Mouse (Mus musculus): ENCODE results near the gene Bcl10. TPM values are rescaled to one million over a fixed set of nuclear protein-coding genes. Genes with fewer than 3 reads are reported as not detected.
"Not testable (repeated sequence)": the region's sequence is repeated elsewhere in the genome, so short reads cannot be mapped to it uniquely, and the experiment has no call there.

Gene Bcl10
- total RNA-seq, 2 experiments from 2014 or later = 26.5 to 27.9 TPM

DNA sequence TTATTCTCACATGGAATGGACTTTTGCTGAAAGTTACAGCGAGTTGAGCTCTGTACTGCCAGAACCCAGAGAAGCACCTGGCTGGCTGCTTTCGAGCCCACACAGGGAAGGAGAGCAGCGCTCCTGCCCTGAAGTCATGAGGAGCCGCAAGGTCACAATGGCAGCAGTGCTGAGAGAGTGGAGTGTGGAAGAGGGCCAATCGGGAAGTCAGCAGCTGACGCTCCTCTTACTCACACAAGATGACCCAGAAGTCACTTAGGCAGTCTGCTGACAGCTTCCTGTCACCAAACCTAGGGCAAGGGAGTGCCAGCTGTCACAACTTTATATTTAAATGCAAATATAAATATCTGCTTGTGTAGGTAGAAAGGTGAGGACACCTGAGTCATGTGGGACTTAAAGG is 9.3 kb upstream of the Bcl10 start:
- DNase-seq = peak; percentile 34 to 54

DNA sequence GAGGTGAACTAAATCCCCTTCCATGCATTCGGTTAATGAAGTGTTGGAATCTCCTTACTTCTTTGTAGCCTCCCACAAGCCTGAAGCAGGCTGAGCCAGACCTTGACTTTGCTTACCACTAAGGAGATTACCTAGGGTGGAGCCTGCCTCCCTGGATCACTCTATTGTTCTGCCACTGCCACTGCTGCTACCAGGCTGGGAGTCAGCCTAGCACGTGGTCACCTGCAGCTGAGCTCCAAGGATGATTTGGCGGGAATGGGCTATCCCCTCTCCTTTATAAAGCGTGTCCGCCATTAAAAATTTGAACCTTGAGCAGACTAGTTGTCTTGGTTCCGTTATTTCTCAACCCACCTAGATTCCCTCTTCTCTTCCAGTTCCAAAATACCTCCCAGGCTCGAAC is 8.7 kb upstream of the Bcl10 start:
- DNase-seq = not testable (repeated sequence)

DNA sequence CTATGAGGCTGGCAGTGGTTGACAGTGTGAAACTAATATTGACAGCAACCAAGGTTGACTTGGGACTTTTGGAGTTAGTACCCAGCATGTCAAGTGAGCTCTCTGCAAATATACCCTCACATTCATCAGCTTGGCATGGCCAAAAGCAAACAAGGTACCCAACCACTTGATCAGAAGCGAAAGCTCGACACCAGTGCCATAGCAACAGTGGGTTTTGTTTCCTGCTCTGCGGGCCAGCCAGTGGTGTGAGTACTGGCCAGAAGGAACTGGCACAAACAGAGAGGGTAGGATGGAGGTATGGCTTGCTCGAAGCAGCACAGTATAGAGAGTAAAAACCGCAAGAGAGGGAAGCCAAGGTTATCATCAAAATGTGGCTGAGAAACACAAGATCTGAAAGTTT is 6.2 kb upstream of the Bcl10 start:
- DNase-seq = no peak

DNA sequence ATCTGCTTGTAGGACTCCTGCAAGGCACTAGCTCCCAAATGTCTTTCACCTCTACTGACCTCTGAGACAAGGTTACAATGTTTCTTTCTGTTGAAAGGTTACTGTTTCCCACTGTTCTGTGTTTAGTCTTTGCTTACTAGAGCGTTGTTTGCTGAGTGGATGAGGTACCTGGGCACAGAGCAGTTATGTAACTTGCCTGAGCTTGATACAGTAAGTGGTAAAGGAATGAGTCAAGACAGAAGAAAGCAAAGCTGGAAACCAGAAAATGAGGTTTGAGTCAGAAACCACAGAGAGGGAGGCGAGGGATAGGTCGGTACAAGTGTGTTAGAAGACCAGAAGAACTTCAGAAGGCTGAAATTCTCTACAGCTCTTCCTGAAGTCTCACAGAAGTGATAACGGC is 5.8 kb upstream of the Bcl10 start:
- no peak for DNase-seq

DNA sequence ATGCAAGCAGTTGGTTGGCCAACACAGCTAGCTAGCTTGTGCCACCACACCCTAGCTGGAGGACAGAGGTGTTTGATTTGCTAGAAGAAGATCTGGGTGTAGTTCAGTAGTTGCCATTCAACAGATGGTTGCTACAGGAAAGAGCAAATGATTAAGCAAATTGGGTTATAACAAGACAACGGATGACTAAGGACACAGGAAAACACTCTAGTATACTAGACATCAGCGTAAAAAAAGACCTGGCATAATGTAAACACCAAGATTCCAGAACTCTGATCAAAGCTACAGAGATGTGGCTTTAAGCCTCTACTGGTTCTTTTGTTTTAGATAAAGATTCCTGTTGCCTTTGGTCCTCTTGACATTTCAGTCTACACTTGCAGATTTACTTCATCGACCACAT is 367 bp downstream of the Bcl10 start:
- no peak for DNase-seq

DNA sequence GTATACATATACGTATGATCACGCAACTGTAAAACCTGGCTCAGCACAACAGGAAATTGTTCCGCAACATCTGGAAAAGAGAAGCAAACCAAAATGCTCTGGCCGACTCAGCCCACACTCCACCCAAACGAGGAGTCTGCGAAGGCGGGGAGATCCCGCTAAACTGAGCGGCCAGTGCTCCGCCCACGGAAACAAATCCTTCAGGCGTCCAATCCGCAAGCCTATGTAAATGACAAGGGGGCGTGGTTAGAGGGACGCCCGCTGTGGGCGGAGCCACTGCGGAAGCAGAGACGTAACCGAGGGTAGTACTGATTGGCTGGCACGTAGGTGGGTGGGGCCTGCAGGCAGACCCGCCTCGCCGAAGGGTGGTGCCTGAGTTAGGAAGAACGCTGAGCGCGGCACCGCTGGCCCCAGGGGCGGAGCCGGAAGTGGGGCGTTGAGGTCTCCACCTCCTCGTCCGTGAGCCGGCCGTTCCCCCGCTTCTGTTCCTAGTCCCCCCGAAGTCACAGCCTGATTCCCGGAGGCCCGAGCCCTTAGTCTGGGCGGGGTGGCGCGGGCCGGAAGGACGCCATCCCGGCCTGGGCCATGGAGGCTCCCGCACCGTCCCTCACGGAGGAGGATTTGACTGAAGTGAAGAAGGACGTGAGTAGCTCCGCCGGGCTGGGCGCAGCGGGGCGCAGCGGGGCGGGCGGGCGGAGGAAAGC is 1.4 kb downstream of the Bcl10 start:
- peak; percentile 99 to 100 for DNase-seq

DNA sequence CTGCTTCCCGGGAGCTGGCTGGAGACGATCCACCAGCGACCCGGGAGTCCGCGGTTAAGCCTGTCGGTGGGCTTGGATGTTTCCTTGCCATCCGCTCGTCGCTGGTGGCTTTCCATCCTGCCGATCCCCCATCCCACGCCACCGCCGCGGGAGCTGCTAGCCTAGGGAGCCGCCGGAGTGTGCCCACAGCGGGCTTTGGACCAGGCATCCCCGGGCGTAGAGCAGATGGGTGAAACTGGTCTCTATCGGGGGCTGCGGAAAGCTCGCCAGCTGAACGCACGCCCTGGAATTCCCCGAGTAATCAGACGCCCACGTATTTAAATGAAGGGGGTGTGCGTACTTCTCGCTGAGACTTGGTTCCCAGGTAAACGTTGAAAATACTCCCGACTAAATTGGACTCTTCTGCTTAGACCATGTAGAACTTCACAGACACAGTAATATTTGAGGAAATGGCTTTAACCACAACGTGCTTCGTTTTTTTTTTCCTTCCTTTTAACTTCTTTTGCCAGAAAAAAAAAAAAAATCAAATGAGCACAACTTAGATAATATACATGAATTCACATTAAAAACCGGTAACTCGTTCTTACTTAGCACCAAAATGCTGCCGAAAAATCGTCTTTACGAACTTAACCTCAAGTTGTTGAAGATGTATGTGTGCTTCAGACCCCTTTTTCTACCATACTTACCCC is 2.2 kb downstream of the Bcl10 start:
- DNase-seq = peak; percentile 53 to 62

DNA sequence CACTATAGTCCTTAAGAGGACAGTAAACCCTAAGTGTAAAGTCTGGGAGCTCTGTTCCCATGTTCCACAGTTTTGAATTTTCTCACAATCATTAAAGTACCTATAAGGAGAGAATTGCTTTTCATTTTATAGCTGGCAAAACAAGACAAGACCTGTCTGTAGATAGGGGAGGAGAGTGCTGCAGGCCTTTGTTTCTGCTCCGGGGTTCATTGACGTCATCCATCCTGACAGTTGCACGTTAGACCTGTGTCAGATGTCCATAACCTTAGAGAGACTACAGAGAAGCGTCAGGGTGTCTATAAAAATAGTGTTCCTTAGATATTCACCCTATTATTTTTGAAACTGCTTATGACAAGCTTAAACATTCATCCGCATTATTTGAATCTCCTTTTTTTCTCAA is 2.9 kb downstream of the Bcl10 start:
- no peak for DNase-seq

DNA sequence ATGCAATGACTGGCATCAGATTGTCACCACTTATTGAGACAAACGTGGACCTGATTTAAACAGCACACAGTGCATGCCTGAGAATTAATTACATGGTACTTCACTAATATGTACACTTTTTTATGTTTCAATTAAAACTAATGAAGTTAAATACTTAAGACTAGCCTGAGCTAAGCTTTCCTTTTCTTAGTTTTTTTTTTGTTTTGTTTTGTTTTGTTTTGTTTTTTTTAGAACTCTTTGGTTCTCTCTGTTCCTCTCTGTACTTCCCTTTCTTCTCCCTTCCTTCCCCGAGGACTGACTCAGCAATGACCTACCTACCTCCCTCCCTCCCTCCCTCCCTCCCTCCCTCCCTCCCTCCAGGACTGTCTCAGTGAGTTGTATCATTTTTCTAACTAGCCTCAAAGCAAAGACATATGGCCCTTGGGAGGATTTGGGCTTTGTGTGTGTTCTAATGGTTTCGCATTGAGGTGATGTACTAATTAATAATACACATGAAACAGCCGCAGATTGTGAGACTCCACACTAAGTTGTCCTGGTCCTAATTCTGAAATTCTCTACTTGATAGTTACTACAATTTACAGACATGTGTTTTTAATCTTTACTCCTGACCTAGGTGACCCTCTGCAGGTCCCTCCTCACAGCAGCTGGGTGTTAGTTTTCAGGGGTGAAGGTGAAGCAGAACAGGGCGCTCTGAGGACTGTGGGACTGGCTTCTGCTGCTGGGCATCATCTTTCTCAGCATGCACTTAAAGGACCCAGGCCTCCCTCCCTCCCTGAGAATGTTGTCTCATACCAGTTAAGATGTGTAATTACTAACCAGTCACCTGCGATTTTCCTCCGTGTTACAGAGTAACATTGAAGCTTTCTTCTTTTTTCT is 7.2 kb downstream of the Bcl10 start:
- DNase-seq = no peak

DNA sequence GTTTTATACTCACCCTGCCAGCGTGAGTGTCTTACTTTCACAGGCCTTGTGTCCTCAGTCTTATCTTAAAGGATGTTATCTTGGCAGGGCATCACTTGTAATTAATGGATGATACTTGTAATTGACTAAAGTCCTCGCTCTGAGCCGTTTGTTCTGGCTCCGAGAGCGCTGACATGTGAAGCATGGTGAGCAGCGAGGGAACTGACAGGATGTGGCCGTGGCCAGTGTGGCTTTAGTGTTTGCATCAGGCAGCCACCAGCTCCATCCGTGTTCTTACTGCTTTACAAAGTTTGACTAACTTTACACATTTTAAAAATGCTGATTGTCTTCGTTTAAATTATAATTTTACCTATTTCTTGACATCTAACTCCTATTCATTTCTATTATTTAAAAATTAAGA is 11.2 kb downstream of the Bcl10 start:
- DNase-seq = no peak

DNA sequence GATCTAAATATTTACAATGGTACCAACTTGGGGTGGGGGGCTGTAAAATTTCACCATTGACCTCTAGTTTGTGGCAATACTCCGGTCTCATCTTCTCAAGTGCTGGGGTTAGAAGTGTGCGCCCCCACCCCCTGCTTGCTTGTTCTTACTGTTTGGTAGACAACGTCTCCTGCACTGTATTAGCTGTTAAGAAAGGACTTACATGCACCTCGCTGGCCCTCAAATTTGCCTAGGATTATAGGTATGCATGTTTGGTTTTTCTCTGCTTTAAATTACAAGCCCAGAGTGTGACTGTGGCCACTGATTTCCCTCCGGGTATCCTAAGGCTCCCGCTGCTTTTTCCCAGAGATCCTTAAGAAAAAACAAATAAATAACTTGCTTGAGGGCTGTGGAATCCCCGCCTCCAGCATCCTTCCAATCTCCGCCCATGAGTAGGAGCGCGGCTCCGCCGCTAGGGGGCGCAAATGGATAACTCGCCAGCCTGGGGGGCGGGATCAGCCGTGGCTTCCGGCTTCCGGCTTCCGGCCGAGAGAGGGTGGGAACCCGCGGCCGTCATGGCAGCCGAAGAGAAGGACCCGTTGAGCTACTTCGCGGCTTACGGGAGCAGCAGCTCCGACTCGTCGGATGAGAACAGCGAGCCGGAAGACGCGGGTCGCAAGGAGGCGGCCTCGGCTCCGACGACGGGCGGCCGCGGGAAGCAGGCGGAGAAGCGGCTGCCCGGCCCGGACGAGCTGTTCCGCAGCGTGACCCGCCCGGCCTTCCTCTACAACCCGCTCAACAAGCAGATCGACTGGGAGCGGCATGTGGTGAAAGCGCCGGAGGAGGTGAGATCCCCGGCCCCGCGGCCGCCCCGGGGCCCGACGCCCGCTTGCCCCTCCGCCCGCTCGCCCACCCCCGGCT is 15.2 kb downstream of the Bcl10 start, which contains the start of gene 2410004B18Rik:
2410004B18Rik (plus strand) TSS at position 510 of the 900 bp plus-strand sequence.
- peak; percentile 93 to 96 for DNase-seq

DNA sequence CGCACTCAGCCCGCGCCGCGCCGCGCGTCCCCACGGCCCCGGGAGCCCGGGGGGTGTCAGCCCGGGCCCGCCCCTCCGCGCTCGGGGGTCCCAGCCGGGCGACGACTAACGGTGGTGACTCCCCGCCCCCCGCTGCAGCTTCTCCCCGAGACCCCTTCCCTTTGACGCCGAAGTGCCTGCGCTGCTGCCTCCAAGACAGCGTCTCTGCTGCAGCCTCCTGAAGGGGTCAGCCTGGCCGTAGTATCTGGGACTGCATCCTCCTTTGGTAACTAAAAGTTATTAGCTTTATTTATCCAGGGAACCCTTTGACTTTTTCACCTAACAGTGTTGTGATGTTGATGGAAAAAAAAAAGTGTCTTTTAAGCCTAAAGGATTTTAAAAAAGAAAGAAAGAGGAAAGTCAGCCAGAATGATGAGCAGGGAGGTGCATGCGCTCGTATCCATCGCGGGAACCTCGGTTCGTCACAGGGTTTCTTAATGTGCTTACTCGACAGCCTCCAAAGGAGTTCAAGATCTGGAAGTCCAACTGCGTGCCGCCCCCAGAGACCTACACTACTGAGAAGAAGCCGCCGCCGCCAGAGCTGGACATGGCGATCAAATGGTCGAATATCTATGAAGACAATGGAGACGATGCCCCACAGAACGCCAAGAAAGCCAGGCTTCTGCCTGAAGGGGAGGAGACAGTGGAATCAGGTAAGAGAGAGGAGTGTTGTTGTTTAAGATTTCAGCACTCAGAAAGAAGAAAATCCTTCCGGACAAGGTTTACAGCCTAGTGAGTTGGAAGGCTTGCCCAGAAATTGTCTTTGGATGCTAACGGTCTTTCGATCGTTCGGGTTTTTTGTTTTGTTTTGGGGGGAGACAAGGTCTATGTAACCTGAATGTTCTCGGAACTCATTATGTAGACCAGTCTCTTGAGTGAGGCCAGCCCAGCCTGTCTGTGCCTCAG is 16.1 kb downstream of the Bcl10 start:
- DNase-seq = no peak

DNA sequence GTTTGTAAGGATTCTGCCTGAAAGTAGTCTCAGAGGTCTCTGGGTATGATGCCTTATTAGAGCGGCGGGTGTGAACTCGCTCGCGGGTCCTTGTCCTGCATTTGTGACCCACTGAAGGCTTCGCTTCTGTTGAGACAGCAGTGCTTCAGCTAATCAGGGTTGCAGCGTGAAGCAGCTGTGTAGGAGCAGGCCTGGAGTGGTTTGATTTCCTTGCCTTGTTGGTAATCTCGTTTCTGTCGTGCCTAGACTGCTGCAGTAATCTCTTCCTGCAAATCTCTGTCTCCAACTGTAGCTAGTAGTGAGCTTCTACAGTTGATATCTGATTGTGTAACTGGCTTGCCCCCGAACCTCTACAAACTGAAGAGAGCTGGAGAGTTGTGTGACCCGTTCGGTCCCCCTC is 16.8 kb downstream of the Bcl10 start:
- no peak for DNase-seq

DNA sequence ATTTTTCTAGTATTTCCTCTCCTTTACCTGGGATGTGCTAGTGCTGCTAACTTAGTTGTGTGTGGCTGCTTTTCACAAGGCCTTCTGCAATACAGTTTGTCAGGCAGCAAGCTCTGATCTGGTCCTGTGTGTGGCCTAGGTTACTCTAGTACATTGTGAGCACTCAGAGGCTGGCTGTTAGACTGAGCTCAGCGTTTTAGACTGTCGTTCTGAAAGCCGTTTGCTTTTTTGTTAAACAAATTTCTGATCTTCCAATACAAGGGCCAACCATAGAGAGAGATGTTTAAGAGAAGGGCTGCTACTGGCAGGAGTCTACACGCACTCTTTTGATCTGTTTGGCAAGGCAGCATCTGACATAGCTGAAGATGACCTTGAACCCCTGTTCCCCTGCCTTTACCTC is 17.4 kb downstream of the Bcl10 start:
- DNase-seq = no peak

DNA sequence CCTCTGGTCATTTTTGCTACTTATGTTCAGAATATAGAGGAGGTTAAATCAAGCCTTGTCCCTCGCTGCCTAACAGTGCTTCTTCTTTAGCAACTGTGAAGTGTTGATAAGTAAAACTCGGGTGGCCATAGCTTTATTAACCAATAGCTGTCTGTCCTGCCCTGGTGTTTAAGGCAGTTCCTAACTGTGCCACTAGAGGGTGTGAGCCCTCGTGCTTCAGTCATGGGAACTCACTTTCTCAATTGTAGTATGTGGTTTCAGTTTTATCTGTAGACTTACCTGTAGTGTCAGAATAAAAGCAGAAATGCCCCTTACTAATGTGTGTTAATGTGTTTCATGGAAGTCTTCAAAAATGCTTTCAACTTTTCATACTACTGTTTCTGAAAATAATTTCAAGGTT is 19.4 kb downstream of the Bcl10 start:
- peak; percentile 62 to 69 for DNase-seq

DNA sequence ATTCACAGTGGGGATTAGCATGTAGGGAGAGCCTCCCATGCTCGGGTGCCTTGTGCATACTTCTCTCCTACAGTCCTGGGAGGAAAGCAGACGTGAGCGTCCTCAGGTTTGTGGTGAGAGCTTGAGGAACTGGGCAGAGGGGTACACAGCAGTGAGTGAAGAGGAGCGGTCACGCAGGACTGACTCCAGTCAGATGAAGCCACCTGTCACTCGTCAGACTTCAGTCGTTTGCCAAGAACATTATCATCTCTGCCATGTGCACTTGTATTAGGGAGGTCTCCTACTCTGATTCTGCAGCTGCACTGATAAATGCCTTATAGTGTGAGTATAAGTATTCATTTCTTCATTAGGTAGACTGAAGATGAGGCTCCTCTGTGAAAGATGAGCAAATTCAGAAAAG is 21.7 kb downstream of the Bcl10 start:
- DNase-seq = no peak

DNA sequence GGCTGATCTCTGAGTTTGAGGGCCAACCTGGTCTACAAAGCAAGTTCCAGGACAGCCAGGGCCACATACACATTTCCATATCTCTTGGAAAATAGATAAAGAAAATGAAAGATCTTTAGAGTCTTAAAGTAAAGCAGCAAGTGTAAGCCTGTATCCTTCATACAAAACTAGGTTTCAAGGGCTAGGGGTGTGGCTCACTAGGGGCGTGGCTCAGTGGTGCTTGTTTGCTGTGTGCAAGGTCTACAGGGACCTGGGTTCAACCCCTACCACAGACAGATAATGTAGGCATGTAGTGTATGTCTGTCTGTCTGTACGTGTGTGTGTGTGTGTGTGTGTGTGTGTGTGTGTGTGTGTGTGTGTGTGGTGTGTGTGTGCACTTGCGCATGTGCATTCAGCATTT is 23.3 kb downstream of the Bcl10 start:
- DNase-seq = no peak

DNA sequence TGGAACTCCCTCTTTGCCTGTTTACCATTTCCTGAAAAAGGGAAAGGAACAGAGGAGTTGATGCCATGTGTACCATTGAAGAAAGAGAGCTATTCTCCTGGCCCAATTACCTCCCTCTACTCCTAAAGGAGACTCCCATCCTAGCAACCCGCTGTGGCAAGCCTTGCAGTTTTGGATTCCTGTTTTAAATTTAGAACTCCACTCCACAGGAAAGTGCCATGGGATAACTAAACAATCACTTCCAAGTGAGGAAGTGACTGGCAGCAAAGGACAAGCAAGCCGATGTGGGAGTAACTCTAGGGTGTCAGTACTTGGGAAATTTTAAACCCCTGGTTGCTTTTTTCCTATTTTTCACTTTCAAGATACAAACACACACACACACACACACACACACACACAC is 24.1 kb downstream of the Bcl10 start:
- no peak for DNase-seq

DNA sequence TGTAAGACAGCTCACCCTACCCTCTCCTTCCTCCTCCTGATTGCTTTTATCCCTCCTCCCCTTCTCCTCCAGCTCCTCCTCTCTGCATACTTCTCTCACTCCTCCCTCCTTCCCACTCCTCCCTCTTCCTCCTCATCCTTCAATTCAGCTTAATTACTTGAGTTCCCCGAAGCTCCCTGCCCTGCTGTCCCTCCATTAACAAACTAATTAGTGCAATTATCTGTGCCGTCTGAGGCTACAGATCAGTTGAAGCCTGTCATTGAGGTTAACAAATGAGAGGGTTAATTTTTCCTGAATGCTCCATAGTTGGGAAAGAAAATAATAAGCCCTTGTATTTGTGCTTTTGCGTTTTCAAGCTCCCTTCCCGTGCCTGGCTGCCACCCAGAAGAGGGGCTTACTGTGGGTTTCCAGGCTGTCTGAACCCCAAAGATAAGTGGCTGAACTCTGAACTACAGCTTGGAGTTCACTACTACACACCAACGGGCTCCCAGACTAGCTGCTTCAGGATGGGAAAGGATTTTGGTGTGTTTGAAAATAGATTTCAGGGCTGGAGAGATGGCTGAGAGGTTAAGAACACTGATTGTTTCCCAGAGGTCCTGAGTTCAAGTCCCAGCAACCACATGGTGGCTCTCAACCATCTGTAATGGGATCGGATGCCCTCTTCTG is 25.1 kb downstream of the Bcl10 start:
- no peak for DNase-seq
